Mouse (Mus musculus) midbrain, embryonic 16.5 days (tissue): ENCODE measurements at regions not wholly inside any gene's neighbourhood (a gene's known extent, or its start where the extent isn't known, plus 50 kb on each side); places are given as distances from the start of the nearest gene placed in this dataset.

Experiments
- ATAC-seq: fragments of 200-750 bp; cut with Nextera tagmentation; 2 replicates; pipeline ENCODE4 v1.8.0; 2017; ENCODE audit warnings: moderate TSS enrichment
- H3K27ac ChIP-seq: fragments of 300-500 bp; sonication (generic); 2 replicates; pipeline ENCODE4 v1.5.1; 2014; ENCODE audit warnings: mild to moderate bottlenecking, low read length, mixed read lengths
- H3K27me3 ChIP-seq: fragments of 300-500 bp; sonication (generic); 2 replicates; pipeline ENCODE4 v1.6.1; 2014; ENCODE audit warnings: low read depth, low read length, mixed read lengths; ENCODE audit not compliant: control insufficient read depth, insufficient read depth
- H3K36me3 ChIP-seq: fragments of 300-500 bp; sonication (generic); 2 replicates; pipeline ENCODE4 v1.6.1; 2014; ENCODE audit warnings: mild to moderate bottlenecking, low read length, moderate library complexity, mixed read lengths; ENCODE audit not compliant: control insufficient read depth, insufficient read depth
- H3K4me1 ChIP-seq: fragments of 300-500 bp; sonication (generic); 2 replicates; pipeline ENCODE4 v1.6.1; 2014; ENCODE audit warnings: mild to moderate bottlenecking, low read length, mixed read lengths; ENCODE audit not compliant: control insufficient read depth, insufficient read depth
- H3K4me2 ChIP-seq: fragments of 300-500 bp; sonication (generic); 2 replicates; pipeline ENCODE4 v1.6.1; 2014; ENCODE audit warnings: mild to moderate bottlenecking, low read length, mixed read lengths
- H3K4me3 ChIP-seq: fragments of 300-500 bp; sonication (generic); 2 replicates; pipeline ENCODE4 v1.5.1; 2014; ENCODE audit warnings: low read depth, mild to moderate bottlenecking, low read length, moderate library complexity, mixed read lengths
- H3K9ac ChIP-seq: fragments of 300-500 bp; sonication (generic); 2 replicates; pipeline ENCODE4 v1.6.1; 2014; ENCODE audit warnings: low read depth, low read length, mixed read lengths
- H3K9me3 ChIP-seq: fragments of 300-500 bp; sonication (generic); replicated peaks from 2 replicates; pipeline ENCODE4 v1.6.1; 2014; ENCODE audit warnings: mild to moderate bottlenecking, low read length, mixed read lengths; ENCODE audit not compliant: control insufficient read depth, poor library complexity, severe bottlenecking
- WGBS: fragments of 180-500 bp; shearing (Covaris S2); extraction: QIAGEN DNeasy Blood & Tissue Kit; methylation state at CpG from one replicate; pipeline ENCODE4 v1.1.7; 2014; 5-methylcytosine and 5-hydroxymethylcytosine counted together

DNA sequence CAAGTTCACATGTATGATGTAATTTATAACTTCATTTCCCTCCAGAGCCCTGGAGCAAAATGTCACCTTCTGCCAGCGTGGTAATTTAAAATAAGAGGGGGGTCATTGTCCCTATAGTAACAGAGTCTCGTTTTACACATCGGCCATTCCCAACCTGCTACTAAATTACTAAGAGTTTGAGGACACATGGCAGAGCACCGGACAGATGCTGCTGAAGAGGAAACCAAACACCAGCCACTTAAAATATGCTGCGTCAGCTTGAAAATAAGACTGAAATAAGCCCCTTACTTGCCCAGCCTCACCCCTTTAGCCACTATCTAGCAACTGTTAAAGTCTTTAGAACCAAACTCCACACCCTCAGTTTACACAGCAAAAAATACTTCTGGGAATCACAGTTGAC is 518.1 kb upstream of the Atp11b start:
- H3K36me3 ChIP-seq = no peaks in the 10 kb centered on the region
- 0 out of 2 replicates have a peak, but pooled peaks cover 6% of the 10 kb centered on the region for H3K4me1 ChIP-seq
- ATAC-seq = no peak
- WGBS = 53% methylated on average over 5 of the region's 5 CpGs
- no peak overlapping the region for H3K9ac ChIP-seq
- no peak overlapping the region for H3K27ac ChIP-seq
- no peak overlapping the region for H3K4me2 ChIP-seq
- H3K9me3 ChIP-seq = no peaks in the 10 kb centered on the region
- no peak overlapping the region for H3K4me3 ChIP-seq
- H3K27me3 ChIP-seq = no peaks in the 10 kb centered on the region

GRCm38 (mm10) chr3:35237342-35237741 is 516.6 kb upstream of the Atp11b start:
- Histone ChIP-seq H3K9ac (no peak overlapping the region), H3K4me1 (0 out of 2 replicates have a peak, but pooled peaks cover 6% of the 10 kb centered on the region), H3K9me3 (no peaks in the 10 kb centered on the region), H3K4me3 (no peak overlapping the region), H3K27me3 (no peaks in the 10 kb centered on the region), H3K27ac (no peak overlapping the region), H3K36me3 (no peaks in the 10 kb centered on the region), H3K4me2 (no peak overlapping the region)
- 91% methylated on average over 6 of the region's 6 CpGs for WGBS
- ATAC-seq = no peak

- 26% methylated on average over 6 of the region's 6 CpGs for WGBS
- H3K4me2 ChIP-seq = no peak overlapping the region
- H3K4me3 ChIP-seq = no peak overlapping the region
- H3K27ac ChIP-seq = no peak overlapping the region
- peaks cover 13% of the 10 kb centered on the region; the same call in 1 of the 2 replicates for H3K4me1 ChIP-seq
- H3K9ac ChIP-seq = no peak overlapping the region
- no peaks in the 10 kb centered on the region for H3K9me3 ChIP-seq
- no peak for ATAC-seq
- no peaks in the 10 kb centered on the region for H3K36me3 ChIP-seq
- H3K27me3 ChIP-seq = no peaks in the 10 kb centered on the region
These were observed 511.6 kb upstream of the Atp11b start for GRCm38 (mm10) chr3:35242349-35242748.

- Histone ChIP-seq H3K36me3 (no peaks in the 10 kb centered on the region), H3K4me2 (no peak overlapping the region), H3K9ac (no peak overlapping the region), H3K4me1 (peaks cover 13% of the 10 kb centered on the region; the same call in 1 of the 2 replicates), H3K4me3 (no peak overlapping the region), H3K9me3 (no peaks in the 10 kb centered on the region), H3K27ac (no peak overlapping the region), H3K27me3 (no peaks in the 10 kb centered on the region)
- ATAC-seq = no peak
- 56% methylated on average over 10 of the region's 10 CpGs for WGBS
These were observed 510.9 kb upstream of the Atp11b start for GRCm38 (mm10) chr3:35242871-35243529.

DNA sequence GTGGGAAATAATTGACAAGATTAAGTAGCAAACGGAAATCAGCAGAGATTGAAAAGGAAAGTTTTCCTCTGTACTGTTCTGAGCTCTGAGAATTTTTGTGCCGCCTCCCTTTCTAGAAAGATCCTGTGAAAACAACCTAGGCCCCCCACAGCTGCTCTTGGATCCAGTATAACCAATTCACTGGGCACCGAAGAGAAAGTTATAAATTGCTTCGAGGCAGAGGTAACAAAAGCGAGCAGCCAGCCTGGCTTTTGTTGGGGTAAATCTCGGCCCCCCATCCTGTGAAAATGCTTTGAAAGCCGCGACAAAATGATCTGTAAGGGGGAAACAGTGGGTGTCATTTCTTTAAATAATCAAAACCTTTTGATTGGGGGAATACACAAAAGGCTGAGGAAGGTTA is 508.9 kb upstream of the Atp11b start:
- no peak overlapping the region for H3K4me2 ChIP-seq

GRCm38 (mm10) chr3:35245946-35246665 is 507.8 kb upstream of the Atp11b start:
- Histone ChIP-seq H3K4me1 (peaks cover 13% of the 10 kb centered on the region; the same call in 1 of the 2 replicates), H3K36me3 (no peaks in the 10 kb centered on the region), H3K4me3 (no peak overlapping the region), H3K27me3 (no peaks in the 10 kb centered on the region), H3K4me2 (no peak overlapping the region), H3K27ac (no peak overlapping the region), H3K9me3 (no peaks in the 10 kb centered on the region), H3K9ac (no peak overlapping the region)
- ATAC-seq = no peak
- WGBS = 59% methylated on average over 10 of the region's 10 CpGs

More for the DNA sequence above, 508.9 kb upstream of the Atp11b start:
- 7% methylated on average over 8 of the region's 8 CpGs for WGBS
- Histone ChIP-seq H3K36me3 (no peaks in the 10 kb centered on the region), H3K4me1 (peaks cover 13% of the 10 kb centered on the region; the same call in 1 of the 2 replicates), H3K9me3 (no peaks in the 10 kb centered on the region), H3K27me3 (no peaks in the 10 kb centered on the region), H3K27ac (no peak overlapping the region), H3K9ac (no peak overlapping the region), H3K4me3 (no peak overlapping the region)
- no peak for ATAC-seq

GRCm38 (mm10) chr3:35249160-35249559 is 504.7 kb upstream of the Atp11b start:
- H3K4me1 ChIP-seq = peaks cover 9% of the 10 kb centered on the region; the same call in 1 of the 2 replicates

DNA sequence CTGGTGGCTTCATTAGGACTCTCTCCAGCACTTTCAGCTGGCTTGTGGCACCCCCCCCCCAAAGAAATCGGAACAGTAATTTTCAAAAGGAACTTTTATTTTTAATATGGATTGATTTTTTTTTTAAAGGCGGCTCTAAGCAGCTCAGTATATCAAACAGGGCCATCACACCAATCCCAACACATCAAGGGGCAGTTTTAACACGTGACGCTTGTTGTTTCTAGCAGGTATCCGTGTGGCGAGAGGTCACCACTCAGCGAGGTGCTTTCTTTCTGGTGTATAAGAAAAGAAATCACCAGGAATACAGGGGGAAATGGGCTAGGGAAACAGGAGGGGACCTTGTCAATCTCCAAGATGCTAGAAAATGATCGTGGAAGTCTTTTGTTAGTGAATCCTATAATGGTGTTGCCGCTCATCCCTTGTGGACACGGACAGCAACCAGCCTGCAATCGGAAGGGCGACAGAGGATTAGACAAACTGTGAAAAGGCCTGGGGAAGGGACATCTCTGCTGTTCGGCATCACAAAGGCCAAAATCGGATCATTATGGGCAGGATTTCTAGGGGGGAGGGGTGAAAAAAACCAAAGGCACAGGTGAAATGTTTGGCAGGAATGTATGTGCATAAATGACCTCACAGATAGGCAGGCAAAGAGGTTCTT is 503.7 kb upstream of the Atp11b start:
- 39% methylated on average over 14 of the region's 14 CpGs for WGBS
- no peak overlapping the region for H3K27ac ChIP-seq
- 0 out of 2 replicates have a peak, but pooled peaks cover 3% of the 10 kb centered on the region for H3K4me1 ChIP-seq
- no peaks in the 10 kb centered on the region for H3K9me3 ChIP-seq
- H3K4me2 ChIP-seq = no peak overlapping the region
- H3K36me3 ChIP-seq = no peaks in the 10 kb centered on the region
- 0 out of 2 replicates have a peak overlapping the region, but pooled peaks have one; percentile 12 for H3K9ac ChIP-seq
- no peaks in the 10 kb centered on the region for H3K27me3 ChIP-seq
- no peak for ATAC-seq
- H3K4me3 ChIP-seq = no peak overlapping the region

More at GRCm38 (mm10) chr3:35249160-35249559, 504.7 kb upstream of the Atp11b start:
- H3K4me3 ChIP-seq = no peak overlapping the region
- ATAC-seq = no peak
- 74% methylated on average over 10 of the region's 10 CpGs for WGBS
- no peaks in the 10 kb centered on the region for H3K9me3 ChIP-seq
- no peaks in the 10 kb centered on the region for H3K27me3 ChIP-seq
- no peak overlapping the region for H3K27ac ChIP-seq
- H3K36me3 ChIP-seq = no peaks in the 10 kb centered on the region
- H3K9ac ChIP-seq = no peak overlapping the region
- H3K4me2 ChIP-seq = no peak overlapping the region

DNA sequence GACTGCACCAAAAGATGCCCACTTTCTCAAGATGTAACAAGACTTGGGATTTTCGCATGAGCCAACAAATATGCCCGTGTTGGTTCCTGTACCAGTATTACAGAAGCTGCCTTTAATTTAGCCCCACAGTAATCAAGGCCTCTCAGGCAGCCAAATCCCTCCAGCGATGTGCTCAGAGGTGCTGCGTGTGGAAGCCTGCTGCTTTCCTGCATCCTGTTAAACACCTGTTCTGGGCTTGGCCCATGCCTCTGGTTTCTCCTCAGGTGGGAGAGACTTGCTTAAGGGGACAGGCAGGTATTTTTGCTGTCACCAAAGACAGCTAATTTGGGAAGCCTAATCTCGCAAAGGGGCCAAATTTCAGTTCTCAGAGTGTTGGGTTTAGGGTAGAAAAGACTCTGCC is 500.0 kb upstream of the Atp11b start:
- H3K36me3 ChIP-seq = no peaks in the 10 kb centered on the region
- no peak overlapping the region for H3K4me3 ChIP-seq
- no peak for ATAC-seq
- no peak overlapping the region for H3K4me2 ChIP-seq
- no peak overlapping the region for H3K27ac ChIP-seq
- H3K9me3 ChIP-seq = no peaks in the 10 kb centered on the region
- no peaks in the 10 kb centered on the region for H3K4me1 ChIP-seq
- no peaks in the 10 kb centered on the region for H3K27me3 ChIP-seq
- no peak overlapping the region for H3K9ac ChIP-seq
- WGBS = 78% methylated on average over 5 of the region's 5 CpGs
